Mouse (Mus musculus) MEL (cell line): Measurements from ENCODE around the gene Rps6kb2.

Experiments used
- CTCF ChIP-seq, 3 experiments: IDR thresholded peaks in 2 of 3; conservative IDR thresholded peaks in 1 of 3; 2 replicates each; pipeline ENCODE4 v1.5.1; 2011 to 2012; ENCODE audit warnings: low read length in 3 of 3, low read depth in 2 of 3, mild to moderate bottlenecking in 2 of 3, improper control_type of control experiment in 1 of 3, inconsistent platforms in 1 of 3, mixed read lengths in 1 of 3, moderate library complexity in 1 of 3; ENCODE audit not compliant: control insufficient read depth in 1 of 3, insufficient read depth in 1 of 3, poor library complexity in 1 of 3, severe bottlenecking in 1 of 3
- EP300 ChIP-seq, 2 experiments: IDR thresholded peaks; 2 replicates each; pipeline ENCODE4 v1.6.1; 2011; ENCODE audit warnings: improper control_type of control experiment in 2 of 2, low read length in 2 of 2, low read depth in 1 of 2, mild to moderate bottlenecking in 1 of 2
- GATA1 ChIP-seq: IDR thresholded peaks from 2 replicates; pipeline ENCODE4 v1.6.1; 2011; ENCODE audit warnings: low read depth, low read length, improper control_type of control experiment
- MAX ChIP-seq: IDR thresholded peaks from 2 replicates; pipeline ENCODE4 v1.6.1; 2011; ENCODE audit warnings: low read length, improper control_type of control experiment
- MAZ ChIP-seq: IDR thresholded peaks from 2 replicates; pipeline ENCODE4 v1.6.1; 2012; ENCODE audit warnings: low read depth, mild to moderate bottlenecking, inconsistent platforms, low read length, improper control_type of control experiment
- TBP ChIP-seq: IDR thresholded peaks from 2 replicates; pipeline ENCODE4 v1.8.0; 2011; ENCODE audit warnings: low read depth, low read length, improper control_type of control experiment

DNA sequence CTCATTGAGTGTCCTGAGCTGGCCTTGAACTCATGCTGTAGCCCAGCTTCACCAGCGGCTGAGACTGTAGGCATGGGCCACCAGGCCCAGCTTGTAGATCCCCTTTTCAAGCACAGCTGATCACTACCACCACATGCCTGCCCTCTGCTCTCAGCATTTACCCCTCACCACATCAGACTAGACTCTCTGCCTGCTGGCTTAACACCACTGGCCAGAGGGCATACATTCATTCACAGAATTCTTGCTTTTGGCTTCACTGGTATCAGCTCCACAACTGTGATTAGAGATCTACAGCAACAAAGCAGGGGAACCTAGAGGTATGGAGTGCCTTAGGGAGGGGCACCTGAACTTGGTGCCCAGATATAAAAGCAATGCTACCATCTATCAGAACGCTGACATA is 42.7 kb downstream of the Rps6kb2 start:
- TF ChIP-seq MAX (no peak), CTCF (IDR thresholded peaks at IDR 0.05 in 2 of 3, conservative IDR thresholded peaks at IDR 0.05 in 1 of 3; ENCODE audit: control insufficient read depth in 1 of 3, insufficient read depth in 1 of 3, low read depth in 2 of 3, low read length in 3 of 3, poor library complexity in 1 of 3, severe bottlenecking in 1 of 3) (no peak), GATA1 (no peak), MAZ (no peak), EP300 (IDR thresholded peaks at IDR 0.05; ENCODE audit: low read depth in 1 of 2, low read length in 2 of 2) (no peak), TBP (no peak)
